Mouse (Mus musculus) midbrain, embryonic 11.5 days (tissue): ENCODE results near the gene Arf3. TPM values are rescaled to one million over a fixed set of nuclear protein-coding genes. Genes with fewer than 3 reads are reported as not detected.

Source experiments
- ATAC-seq: fragments of 200-750 bp; cut with Nextera tagmentation; 2 replicates; pipeline ENCODE4 v1.8.0; 2017; ENCODE audit warnings: moderate TSS enrichment, moderate library complexity; ENCODE audit not compliant: low FRiP score
- DNase-seq: peaks from one replicate; pipeline ENCODE4 v3.0.0; 2015; ENCODE audit warnings: low spot score; ENCODE audit errors: missing footprints
- H3K27ac ChIP-seq: fragments of 300-500 bp; sonication (generic); 2 replicates; pipeline ENCODE4 v1.5.1; 2014; ENCODE audit warnings: low read depth, low read length
- H3K27me3 ChIP-seq: fragments of 300-500 bp; sonication (generic); 2 replicates; pipeline ENCODE4 v1.6.1; 2014; ENCODE audit warnings: mild to moderate bottlenecking, low read length, moderate library complexity, mixed read lengths; ENCODE audit not compliant: control insufficient read depth, insufficient read depth
- H3K36me3 ChIP-seq: fragments of 300-500 bp; sonication (generic); 2 replicates; pipeline ENCODE4 v1.6.1; 2014; ENCODE audit warnings: mild to moderate bottlenecking, low read length, moderate library complexity, mixed read lengths; ENCODE audit not compliant: control insufficient read depth, insufficient read depth
- H3K4me1 ChIP-seq: fragments of 300-500 bp; sonication (generic); 2 replicates; pipeline ENCODE4 v1.6.1; 2014; ENCODE audit warnings: low read length; ENCODE audit not compliant: control insufficient read depth, insufficient read depth
- H3K4me2 ChIP-seq: fragments of 300-500 bp; sonication (generic); 2 replicates; pipeline ENCODE4 v1.6.1; 2014; ENCODE audit warnings: mild to moderate bottlenecking, moderate library complexity
- H3K4me3 ChIP-seq: fragments of 300-500 bp; sonication (generic); 2 replicates; pipeline ENCODE4 v1.5.1; 2014; ENCODE audit warnings: low read depth, low read length
- H3K9ac ChIP-seq: fragments of 300-500 bp; sonication (generic); 2 replicates; pipeline ENCODE4 v1.6.1; 2014; ENCODE audit warnings: low read length
- H3K9me3 ChIP-seq: fragments of 300-500 bp; sonication (generic); 2 replicates; pipeline ENCODE4 v1.6.1; 2016; ENCODE audit warnings: low read length; ENCODE audit not compliant: control insufficient read depth
- WGBS: fragments of 180-500 bp; shearing (Covaris S2); extraction: QIAGEN DNeasy Blood & Tissue Kit; methylation state at CpG from one replicate; pipeline ENCODE4 v1.1.7; 2014; 5-methylcytosine and 5-hydroxymethylcytosine counted together
- polyA plus RNA-seq: library from polyadenylated mRNA; unstranded; fragments of >200 nt; fragmentation: Nextera tagmentation; extraction: Ambion mirVana; gene quantifications from 2 replicates; pipeline ENCODE4 v1.2.1, GENCODE M21; 2014

The Arf3 gene
- polyA plus RNA-seq, 1 experiment from 2014 or later: 33.4 TPM

DNA sequence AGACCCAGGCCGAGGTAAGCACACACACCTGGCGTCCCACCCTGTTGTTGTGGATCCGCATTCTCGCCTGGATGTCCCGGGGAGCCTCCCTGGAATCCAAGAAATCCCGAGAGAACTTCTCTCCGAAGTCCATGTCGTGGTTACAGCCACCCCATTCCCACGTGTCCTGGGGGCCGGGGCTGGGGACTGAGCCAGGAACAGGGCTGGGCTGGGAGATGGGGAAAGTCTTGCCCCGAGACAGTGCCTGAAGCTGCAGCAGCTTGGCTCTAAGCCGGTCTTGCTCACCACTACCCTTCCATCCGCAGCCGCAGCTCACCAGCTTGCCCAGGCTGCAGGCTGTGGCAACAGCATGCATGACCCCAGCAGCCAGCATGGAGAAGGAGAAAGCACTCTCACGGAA is 11.1 kb upstream of the Arf3 start:
- H3K36me3 ChIP-seq: no peaks in the 10 kb centered on the region
- H3K27me3 ChIP-seq: peaks cover 88% of the 10 kb centered on the region
- ATAC-seq (no peak), DNase-seq (peak; percentile 88)
- no peak overlapping the region for H3K27ac ChIP-seq
- no peak overlapping the region for H3K4me2 ChIP-seq
- H3K9ac ChIP-seq: no peak overlapping the region
- WGBS: 16% methylated on average over 15 of the region's 15 CpGs
- H3K4me3 ChIP-seq: no peak overlapping the region
- peaks cover 18% of the 10 kb centered on the region for H3K4me1 ChIP-seq
- no peaks in the 10 kb centered on the region for H3K9me3 ChIP-seq

DNA sequence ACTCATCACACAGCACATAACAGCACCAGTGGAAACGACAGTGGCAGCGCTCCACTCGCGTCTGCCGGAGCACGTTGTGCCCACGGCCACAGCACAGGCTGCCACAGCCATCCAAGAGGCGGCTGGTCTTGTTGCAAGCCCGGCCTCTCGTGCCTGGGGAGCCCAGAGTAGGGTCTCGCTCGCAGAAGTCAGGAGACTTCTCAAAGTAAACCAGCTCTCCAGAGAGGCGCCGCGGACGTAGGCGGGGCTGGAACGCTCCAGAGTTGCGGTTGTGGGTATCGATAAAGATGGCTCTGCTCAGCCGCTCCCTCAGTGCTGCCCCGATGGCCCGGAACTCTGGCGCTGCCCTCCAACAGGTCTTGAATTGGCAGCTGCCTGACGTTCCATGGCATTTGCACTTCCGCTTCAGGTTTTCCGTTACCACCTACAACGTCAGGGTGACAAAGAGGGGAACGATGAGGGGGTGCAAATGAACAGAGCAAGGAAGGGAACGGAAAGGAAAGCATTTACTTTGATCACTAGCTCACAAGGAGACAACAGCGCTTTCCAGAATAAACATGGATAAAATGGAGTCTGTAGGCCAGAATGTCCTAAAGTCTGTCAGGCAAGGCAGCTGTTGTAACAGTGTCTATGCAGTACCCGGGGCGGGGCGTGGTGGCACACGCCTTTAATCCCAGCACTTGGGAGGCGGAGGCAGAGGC is 9.6 kb upstream of the Arf3 start:
- ATAC-seq (no peak), DNase-seq (peak; percentile 92)
- H3K4me2 ChIP-seq: peak overlapping the region; percentile 37
- H3K4me3 ChIP-seq: peak overlapping the region; percentile 17; the same call in 1 of the 2 replicates
- H3K9ac ChIP-seq: peak overlapping the region; percentile 33; the same call in 1 of the 2 replicates
- H3K27ac ChIP-seq: no peak overlapping the region
- H3K27me3 ChIP-seq: peaks cover 74% of the 10 kb centered on the region
- WGBS: 3% methylated on average over 36 of the region's 36 CpGs
- H3K4me1 ChIP-seq: peaks cover 15% of the 10 kb centered on the region
- no peaks in the 10 kb centered on the region for H3K36me3 ChIP-seq
- no peaks in the 10 kb centered on the region for H3K9me3 ChIP-seq

DNA sequence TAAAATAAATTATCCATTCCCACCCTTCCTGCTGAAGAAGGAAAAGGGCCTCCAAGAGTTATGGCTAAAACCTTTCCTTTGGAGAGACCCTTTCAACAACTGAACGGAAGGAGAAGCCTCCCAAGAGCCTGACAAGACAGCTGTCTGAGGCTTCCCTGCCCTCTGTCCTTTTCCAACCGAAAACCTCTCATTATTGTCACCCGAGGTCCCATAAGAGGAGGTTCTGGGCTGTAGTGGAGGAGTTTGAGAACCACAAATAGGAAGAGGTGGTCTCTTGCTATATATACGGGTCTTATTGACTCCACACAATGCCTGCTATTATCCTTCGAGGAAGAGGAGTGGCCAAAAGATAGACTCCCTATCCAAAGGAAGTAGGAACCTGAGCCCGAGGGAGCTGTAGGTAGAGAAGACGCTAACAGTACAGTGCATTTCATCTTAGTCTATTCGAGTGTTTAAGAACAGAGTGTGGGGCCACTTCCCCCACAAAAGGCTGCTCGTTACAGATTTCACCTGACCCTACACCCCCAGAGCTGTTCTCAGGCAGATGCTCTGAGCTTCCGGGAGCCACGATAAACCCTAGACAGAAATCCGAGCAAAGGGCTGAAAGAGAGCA is 8.9 kb upstream of the Arf3 start:
- no peak overlapping the region for H3K27ac ChIP-seq
- peaks cover 11% of the 10 kb centered on the region for H3K4me1 ChIP-seq
- no peaks in the 10 kb centered on the region for H3K36me3 ChIP-seq
- 0 out of 2 replicates have a peak overlapping the region, but pooled peaks have one; percentile 17 for H3K4me3 ChIP-seq
- no peaks in the 10 kb centered on the region for H3K9me3 ChIP-seq
- H3K9ac ChIP-seq: 0 out of 2 replicates have a peak overlapping the region, but pooled peaks have one; percentile 33
- H3K4me2 ChIP-seq: no peak overlapping the region
- ATAC-seq: no peak
- WGBS: 8% methylated on average over 12 of the region's 12 CpGs
- DNase-seq: peak; percentile 89
- H3K27me3 ChIP-seq: peaks cover 67% of the 10 kb centered on the region

DNA sequence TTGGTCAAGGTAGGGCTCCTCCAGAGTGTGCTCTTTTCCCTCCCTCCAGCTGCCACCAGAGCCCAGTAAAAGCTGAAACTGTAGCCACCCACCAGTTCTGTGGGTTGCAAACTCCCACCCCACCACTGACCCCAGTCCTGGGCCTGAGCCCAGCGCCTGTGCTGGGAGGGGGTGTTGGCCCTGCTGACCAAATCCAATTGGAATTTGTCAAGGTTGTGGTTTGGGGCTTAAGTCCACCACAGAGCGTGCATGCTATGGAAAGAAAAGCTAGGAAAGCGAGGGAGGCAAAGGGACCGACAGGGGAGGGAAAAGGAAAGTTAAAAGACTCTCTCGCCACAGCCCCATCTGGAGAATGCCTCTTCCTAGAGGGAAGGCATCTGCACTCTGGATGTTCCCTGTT is 5.2 kb upstream of the Arf3 start:
- Histone ChIP-seq H3K36me3 (no peaks in the 10 kb centered on the region), H3K4me3 (no peak overlapping the region), H3K27ac (no peak overlapping the region), H3K27me3 (peaks cover 39% of the 10 kb centered on the region), H3K9ac (no peak overlapping the region), H3K4me2 (no peak overlapping the region), H3K9me3 (no peaks in the 10 kb centered on the region), H3K4me1 (peaks cover 5% of the 10 kb centered on the region)
- WGBS: 18% methylated on average over 5 of the region's 5 CpGs
- peak; percentile 81 for DNase-seq
- ATAC-seq: no peak

DNA sequence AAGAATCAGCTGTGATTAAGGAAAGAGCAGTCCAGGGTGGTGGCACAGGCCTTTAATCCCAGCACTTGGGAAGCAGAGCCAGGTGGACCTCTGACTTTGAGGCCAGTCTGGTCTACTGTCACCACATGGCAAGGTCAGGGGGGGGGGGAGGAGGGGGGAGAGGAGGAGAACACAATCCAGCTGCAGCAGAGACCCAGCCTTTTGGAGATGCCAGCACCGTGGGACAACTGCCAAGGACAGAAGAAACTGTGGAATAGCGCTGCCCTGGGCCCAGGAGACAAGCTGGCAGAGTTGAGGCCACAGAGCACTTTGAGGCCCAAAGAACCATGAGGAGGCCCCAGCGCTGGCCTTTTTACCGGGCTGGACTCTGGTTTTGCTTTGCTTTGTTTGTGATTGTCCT is 2.9 kb upstream of the Arf3 start:
- peaks cover 10% of the 10 kb centered on the region for H3K4me1 ChIP-seq
- H3K9me3 ChIP-seq: no peaks in the 10 kb centered on the region
- H3K4me2 ChIP-seq: no peak overlapping the region
- no peak overlapping the region for H3K9ac ChIP-seq
- ATAC-seq: no peak
- peaks cover 16% of the 10 kb centered on the region for H3K27me3 ChIP-seq
- DNase-seq: no peak
- no peak overlapping the region for H3K4me3 ChIP-seq
- 65% methylated on average over 4 of the region's 4 CpGs for WGBS
- H3K27ac ChIP-seq: no peak overlapping the region
- no peaks in the 10 kb centered on the region for H3K36me3 ChIP-seq

DNA sequence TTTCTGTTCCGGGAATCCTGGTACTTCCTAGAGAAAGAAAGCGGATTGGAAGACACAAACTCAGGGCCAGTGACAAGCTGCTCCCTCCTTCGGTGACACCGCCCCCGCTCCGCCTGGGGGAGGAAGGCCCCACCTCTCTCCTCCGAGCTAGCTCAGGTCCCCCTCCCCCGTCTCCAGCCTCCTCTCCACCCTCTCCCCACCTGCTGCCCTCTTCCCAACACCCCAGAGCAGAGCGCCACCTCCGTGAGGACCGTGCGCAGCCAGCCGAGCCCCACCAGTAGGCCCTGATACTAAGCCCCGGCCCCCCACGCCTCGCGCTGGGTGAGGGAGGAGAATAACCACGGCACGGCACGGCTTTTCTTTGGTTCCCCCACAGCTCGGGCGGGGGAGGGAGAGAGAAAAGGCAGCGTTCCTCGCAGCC is 803 bp downstream of the Arf3 start:
- Histone ChIP-seq H3K4me1 (peaks cover 10% of the 10 kb centered on the region), H3K36me3 (no peaks in the 10 kb centered on the region; the same call in 1 of the 2 replicates), H3K27ac (peak overlapping the region; percentile 75), H3K4me3 (peak overlapping the region; percentile 99), H3K27me3 (peaks cover 9% of the 10 kb centered on the region), H3K4me2 (peak overlapping the region; percentile 82), H3K9ac (peak overlapping the region; percentile 93), H3K9me3 (no peaks in the 10 kb centered on the region)
- WGBS: under 1% methylated on average over 23 of the region's 24 CpGs
- DNase-seq: peak; percentile 95
- ATAC-seq: peak; percentile 74

DNA sequence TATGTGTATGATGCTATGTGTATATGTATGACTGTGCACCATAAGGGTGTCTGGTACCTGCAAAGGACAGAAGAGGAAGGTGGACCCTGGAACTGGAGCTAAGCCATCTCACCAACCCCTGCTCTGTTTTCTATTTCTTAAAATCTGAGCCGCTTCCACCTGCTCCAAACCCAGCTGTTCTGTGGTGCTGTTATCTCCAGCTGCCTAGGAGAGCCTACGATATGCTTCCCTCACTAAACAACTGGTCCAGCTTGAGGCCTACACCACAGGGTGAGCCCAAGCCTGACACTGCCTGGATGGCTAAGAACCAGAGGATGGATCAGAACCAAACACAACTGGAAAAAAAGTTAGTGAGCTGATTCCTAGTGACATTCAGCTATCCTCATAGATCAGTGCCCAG is 8.9 kb downstream of the Arf3 start:
- ATAC-seq: no peak
- H3K9me3 ChIP-seq: no peaks in the 10 kb centered on the region
- H3K4me3 ChIP-seq: no peak overlapping the region
- no peaks in the 10 kb centered on the region; the same call in 1 of the 2 replicates for H3K36me3 ChIP-seq
- no peak overlapping the region for H3K27ac ChIP-seq
- 93% methylated on average over 2 of the region's 2 CpGs for WGBS
- H3K27me3 ChIP-seq: no peaks in the 10 kb centered on the region
- H3K4me2 ChIP-seq: no peak overlapping the region
- no peak overlapping the region for H3K9ac ChIP-seq
- H3K4me1 ChIP-seq: no peaks in the 10 kb centered on the region
- peak; percentile 0 for DNase-seq

DNA sequence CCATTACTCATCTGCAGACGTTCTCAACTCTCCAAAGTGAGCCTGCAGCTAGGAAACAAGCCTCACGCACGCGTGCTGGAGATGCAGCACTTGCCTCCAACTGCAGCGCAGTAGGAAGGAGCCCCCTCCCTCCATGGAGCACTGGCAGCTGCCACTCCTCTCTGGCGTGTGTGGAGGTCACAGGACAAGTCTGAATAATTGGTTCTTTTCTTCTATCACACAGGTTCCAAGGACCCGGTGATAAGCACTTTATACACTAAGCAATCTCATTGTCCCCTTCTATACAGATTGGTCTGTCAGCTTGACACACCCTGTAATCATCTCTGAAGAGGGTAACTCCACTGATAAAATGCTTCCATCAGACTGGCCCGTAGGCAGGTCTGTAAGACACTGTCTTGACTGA is 10.0 kb downstream of the Arf3 start:
- Histone ChIP-seq H3K4me3 (no peak overlapping the region), H3K4me2 (no peak overlapping the region), H3K4me1 (no peaks in the 10 kb centered on the region), H3K9me3 (no peaks in the 10 kb centered on the region), H3K9ac (no peak overlapping the region), H3K27me3 (no peaks in the 10 kb centered on the region), H3K36me3 (no peaks in the 10 kb centered on the region), H3K27ac (no peak overlapping the region)
- peak; percentile 61 for DNase-seq
- ATAC-seq: no peak
- WGBS: 74% methylated on average over 8 of the region's 8 CpGs

DNA sequence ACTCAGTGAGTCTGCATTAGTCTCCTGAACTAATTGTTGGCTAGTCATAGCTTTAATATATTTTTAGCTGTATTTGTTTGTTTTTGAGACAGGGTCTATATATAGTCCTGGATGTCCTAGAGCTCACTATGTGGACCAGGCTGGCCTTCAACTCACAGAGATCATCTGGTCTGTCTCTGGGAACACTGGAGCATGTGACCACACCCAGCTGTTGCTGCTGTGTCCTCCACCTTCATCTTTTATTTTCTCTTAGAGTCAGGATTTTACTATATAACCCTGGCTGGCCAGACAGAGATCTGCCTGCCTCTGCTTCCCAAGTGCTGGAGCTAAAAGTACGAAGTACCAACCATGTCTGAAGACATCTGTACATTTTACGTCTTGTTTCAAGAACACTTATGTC is 13.9 kb downstream of the Arf3 start:
- H3K4me3 ChIP-seq: no peak overlapping the region
- H3K9me3 ChIP-seq: no peaks in the 10 kb centered on the region
- no peak overlapping the region for H3K9ac ChIP-seq
- H3K36me3 ChIP-seq: no peaks in the 10 kb centered on the region
- WGBS: 97% methylated on average over 2 of the region's 2 CpGs
- H3K4me1 ChIP-seq: no peaks in the 10 kb centered on the region
- no peaks in the 10 kb centered on the region for H3K27me3 ChIP-seq
- no peak overlapping the region for H3K4me2 ChIP-seq
- DNase-seq (no peak), ATAC-seq (no peak)
- H3K27ac ChIP-seq: no peak overlapping the region
